Mouse (Mus musculus) E14TG2a.4 (cell line): ENCODE data around the gene Mrtfa.

Source experiments
- CTCF ChIP-seq: conservative IDR thresholded peaks from 2 replicates; pipeline ENCODE4 v1.5.1; 2014; ENCODE audit warnings: low read length
- NANOG ChIP-seq: IDR thresholded peaks from 2 replicates; pipeline ENCODE4 v1.6.1; 2014; ENCODE audit warnings: borderline replicate concordance, low read length, mixed read lengths
- POU5F1 ChIP-seq: IDR thresholded peaks from 2 replicates; pipeline ENCODE4 v1.6.1; 2014; ENCODE audit warnings: low read length, borderline replicate concordance

DNA sequence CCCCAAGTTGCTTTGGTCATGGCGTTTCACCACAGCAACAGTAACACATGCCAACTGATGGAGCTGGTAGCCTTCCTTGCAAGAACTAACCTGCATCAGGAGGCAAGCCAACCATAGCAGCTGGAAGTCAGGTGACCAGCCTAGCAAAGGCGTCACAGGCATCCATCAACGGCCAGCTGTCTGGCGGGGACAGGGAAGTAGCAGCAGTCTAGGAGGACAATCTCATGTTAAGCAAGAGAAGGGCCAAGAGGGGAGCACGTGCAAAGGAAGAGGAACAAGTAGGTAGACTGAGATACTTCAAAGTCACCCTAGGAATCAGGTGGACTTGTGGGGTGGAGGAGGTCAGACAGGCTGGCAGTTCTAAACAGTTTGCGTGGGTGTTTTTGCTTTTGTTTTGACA, 28.5 kb upstream of the Mrtfa start:
- TF ChIP-seq CTCF (no peak), POU5F1 (no peak), NANOG (no peak)
